Mouse (Mus musculus) CD4-positive helper T cell, adult 2 months (primary cell): ENCODE measurements around the gene Zfp568.
A peak's percentile ranks its signal among the peaks of the same experiment; 100 is the strongest.

Experiments used
- DNase-seq: peaks from one replicate; pipeline ENCODE4 v3.0.0-alpha.2; 2012; ENCODE audit warnings: low read depth, missing footprints, low spot score

The Zfp568 gene

DNA sequence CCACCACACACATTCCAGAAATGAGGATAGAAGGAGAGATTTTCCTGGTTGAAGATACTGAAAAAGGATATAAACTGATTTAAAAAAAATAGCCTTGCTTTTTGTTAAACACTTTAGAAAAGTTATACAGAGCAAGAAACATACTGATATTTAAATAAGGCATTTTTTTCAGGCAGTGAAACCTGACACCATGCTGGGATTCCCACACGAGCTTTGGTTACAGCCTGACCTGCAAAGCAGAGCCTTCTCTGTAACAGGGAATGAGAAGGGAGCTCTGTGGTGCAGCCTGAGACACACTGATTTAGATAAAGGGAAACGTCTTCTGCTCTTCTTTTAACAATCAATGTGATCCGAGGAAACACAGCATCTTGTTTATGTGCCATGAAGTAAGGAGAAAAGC is 69.8 kb downstream of the Zfp568 start:
- DNase-seq = no peak

DNA sequence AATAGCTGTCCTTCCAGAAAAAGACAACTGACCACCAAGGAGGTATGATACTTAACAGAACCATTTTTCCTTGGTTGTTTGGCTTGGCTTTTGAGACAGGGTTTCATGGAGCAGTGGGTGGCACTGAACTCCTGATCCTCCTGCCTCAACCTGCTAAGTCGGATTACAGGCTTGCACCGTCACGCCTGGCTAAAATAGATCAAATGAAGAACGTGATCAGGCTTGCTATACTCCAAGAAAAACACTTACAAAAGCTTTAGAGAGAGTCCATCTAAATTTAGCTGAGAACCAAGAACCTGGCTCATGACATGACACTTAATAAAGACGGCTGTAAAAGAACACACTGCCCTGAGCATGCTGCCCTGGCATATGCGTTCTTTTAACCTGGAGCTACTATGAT is 76.6 kb downstream of the Zfp568 start:
- DNase-seq = no peak

DNA sequence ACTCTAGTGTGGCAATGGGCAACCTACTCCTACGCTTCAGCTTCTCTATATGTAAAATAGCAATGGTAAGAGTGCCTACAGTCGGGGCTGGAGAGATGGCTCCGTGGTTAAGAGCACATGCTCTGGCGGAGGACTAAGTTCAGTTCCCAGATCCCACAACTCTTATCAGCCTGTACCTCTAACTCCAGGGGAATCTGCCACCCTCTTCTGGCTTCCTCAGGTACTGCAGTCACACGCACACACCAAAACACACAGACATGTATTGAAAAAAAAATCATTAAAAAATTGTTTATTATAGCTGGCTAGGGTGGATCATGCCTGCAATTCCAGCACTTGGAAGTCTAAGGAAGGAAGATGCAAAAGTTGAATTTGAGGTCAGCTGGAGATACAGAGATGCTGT is 78.7 kb downstream of the Zfp568 start:
- no peak for DNase-seq

DNA sequence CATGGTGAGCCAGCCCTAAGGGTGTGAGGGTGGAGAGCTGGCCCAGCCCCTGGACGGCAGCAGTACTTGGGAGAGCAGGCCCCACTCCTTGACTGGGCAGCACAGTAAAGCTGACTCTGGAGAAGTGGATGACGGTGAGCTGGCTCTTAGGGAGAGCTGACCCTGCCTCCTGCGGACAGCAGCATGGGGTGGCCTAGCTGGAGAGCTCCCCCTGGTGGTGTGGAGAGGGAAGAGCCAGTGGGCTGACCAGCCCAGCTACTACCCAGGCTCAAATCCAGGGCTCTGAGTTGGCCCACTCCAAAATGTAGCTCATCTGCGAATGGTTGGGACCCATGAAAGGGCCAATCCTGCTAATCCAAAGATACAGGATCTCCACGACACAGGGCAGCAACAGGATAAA is 80.9 kb downstream of the Zfp568 start:
- no peak for DNase-seq

DNA sequence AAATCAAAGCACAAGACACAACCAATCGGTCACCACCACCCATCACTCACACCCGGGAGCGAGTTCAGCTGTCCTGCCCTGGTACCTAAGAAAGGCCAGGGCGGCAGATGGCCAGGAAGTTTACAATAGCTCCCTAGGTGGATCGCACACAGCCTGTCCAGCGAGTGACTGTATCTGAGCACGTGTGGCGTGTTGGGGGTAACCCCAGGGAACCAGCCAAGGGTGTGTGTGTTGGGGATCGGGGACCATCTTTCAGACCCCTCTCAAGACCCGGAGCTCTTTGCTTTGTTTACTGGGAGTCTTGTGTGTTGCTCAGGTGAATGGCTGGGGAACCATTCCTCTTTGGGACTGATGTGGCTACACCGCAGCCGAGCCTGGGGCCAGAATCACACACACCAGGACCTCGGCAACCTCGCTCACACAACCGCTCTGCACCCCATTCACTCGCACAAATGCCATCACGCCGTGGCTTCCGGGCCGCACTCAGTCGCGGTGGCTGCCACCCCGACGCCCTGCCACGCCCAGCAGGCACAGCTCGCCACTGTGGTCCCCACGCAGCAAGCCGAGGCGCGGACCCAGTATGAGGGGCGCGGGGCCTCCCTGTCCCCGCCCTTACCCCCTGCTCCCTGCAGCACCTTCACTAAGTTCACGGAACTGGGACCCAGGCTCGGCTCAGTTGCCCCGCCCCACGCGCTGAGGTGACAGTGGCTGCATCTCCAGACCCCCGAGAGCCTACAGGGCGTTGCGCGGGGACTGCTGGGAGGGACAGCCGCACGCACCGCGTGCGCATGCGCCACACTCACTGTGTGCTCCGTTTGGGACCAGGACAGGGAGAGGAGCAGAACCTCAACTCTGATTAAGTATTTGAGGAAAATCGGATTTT is 88.6 kb downstream of the Zfp568 start, which contains the start of gene Zfp82:
TSS of gene Zfp82 (minus strand) at position 755 of the 883 bp plus-strand sequence.
- DNase-seq = peak; percentile 89
